11 mouse cellular contexts compared by ENCODE assay signal in the genomic region with DNA sequence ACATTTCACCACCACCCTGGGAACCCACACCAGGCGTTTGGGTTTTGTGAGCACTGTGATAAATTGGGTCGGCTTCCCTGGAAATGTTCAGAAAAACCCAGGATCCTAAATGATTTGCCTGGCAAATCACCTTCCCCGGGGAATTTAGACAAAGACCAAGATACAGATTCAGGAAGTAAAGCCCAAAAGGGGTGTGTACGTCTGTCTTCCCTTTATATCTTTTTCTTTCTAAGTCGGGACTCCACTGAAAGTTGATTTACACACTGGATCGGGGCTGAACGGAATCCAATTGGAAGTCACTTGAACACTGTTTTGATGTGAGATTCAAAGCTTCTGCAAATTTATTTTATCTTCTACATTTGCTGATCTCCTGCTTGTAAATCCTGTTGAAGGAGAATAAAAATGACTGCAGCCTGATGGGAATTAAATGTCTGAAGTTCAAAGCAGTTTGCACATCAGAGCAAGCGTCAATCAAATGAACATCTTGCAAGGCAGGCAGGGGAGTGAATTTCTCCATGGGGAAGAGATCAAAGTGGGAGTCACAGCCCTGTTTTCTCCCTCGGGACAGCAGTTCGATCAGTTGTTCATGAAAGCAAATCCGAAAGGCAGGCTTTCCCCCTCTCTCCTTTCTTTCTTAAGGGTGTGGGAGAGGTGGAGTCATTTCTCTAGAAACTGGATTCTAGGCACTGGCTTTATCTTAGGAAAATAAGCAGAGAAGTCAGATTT.
DNase-seq lines count a peak whose midpoint lies in the region; ATAC-seq lines count a peak whose summit lies in the region.
"Had no signal": no experiment of that assay in that cellular context is flagged by ENCODE, and none has a peak within 500 bp of the region (broad histone marks: within the 10 kb centered on the region; RNA-seq: fewer than 3 reads in every experiment).

No protein-coding gene starts in this region.

- ATAC-seq in forebrain, embryonic 16.5 days: no peak
- ATAC-seq in granulocyte monocyte progenitor cell, adult 5-6 weeks (replicated peaks; ENCODE audit: poor library complexity, severe bottlenecking): no peak
- ATAC-seq: Patski had no signal

- no peaks in the 10 kb centered on the region for H3K9me3 ChIP-seq in heart, embryonic 10.5 days
- H3K9me3 ChIP-seq in forebrain, embryonic 16.5 days (ENCODE audit: control insufficient read depth, low read length): no peaks in the 10 kb centered on the region
- no peaks in the 10 kb centered on the region for H3K9me3 ChIP-seq in midbrain, embryonic 10.5 days (replicated peaks)

- intact Hi-C loops in heart, postnatal 25 days (cut with DNase I): no loop called here
- intact Hi-C loops in left cerebral cortex, postnatal 25 days (cut with DNase I): no loop called here

- WGBS in heart, embryonic 10.5 days: 39% methylated on average over 11 of the region's 11 CpGs
- 15% methylated on average over 11 of the region's 11 CpGs for WGBS in forebrain, embryonic 16.5 days
- WGBS in midbrain, embryonic 10.5 days: 9% methylated on average over 11 of the region's 11 CpGs

- peak; percentile 25 for DNase-seq in heart, embryonic 10.5 days (ENCODE audit: low spot score)
- DNase-seq in heart, postnatal 25 days (ENCODE audit: low spot score): no peak
- peak; percentile 16 for DNase-seq in NIH3T3 (ENCODE audit: low read depth)
- DNase-seq in midbrain, embryonic 10.5 days (ENCODE audit: low spot score): peak; percentile 47
- no peak for DNase-seq in ovary, postnatal 10 days (ENCODE audit: low spot score)
- no peak for DNase-seq in left cerebral cortex, postnatal 25 days (ENCODE audit: low spot score in 2 of 2)
- DNase-seq: gastrocnemius, adult 2 months; layer of hippocampus, postnatal 36 days had no signal

- H3K36me3 ChIP-seq in heart, embryonic 10.5 days: no peaks in the 10 kb centered on the region
- no peaks in the 10 kb centered on the region for H3K36me3 ChIP-seq in forebrain, embryonic 16.5 days (ENCODE audit: control insufficient read depth, insufficient read depth)
- H3K36me3 ChIP-seq in midbrain, embryonic 10.5 days: peaks cover 6% of the 10 kb centered on the region; the same call in 1 of the 2 replicates

- no peak overlapping the region for H3K4me3 ChIP-seq in heart, embryonic 10.5 days
- no peak overlapping the region for H3K4me3 ChIP-seq in forebrain, embryonic 16.5 days (replicated peaks; ENCODE audit: low read length)
- peak overlapping the region; percentile 21; the same call in 1 of the 2 replicates for H3K4me3 ChIP-seq in midbrain, embryonic 10.5 days
- H3K4me3 ChIP-seq: gastrocnemius, adult 2 months had no signal

- H3K27ac ChIP-seq in heart, embryonic 10.5 days: no peak overlapping the region
- no peak overlapping the region for H3K27ac ChIP-seq in forebrain, embryonic 16.5 days (ENCODE audit: low read length)
- peak overlapping the region; percentile 82 for H3K27ac ChIP-seq in midbrain, embryonic 10.5 days (replicated peaks)
- H3K27ac ChIP-seq: gastrocnemius, adult 2 months had no signal

- H3K4me1 ChIP-seq in heart, embryonic 10.5 days: peaks cover 49% of the 10 kb centered on the region
- peaks cover 52% of the 10 kb centered on the region for H3K4me1 ChIP-seq in forebrain, embryonic 16.5 days (replicated peaks; ENCODE audit: control insufficient read depth, insufficient read depth, low read length)
- peaks cover 87% of the 10 kb centered on the region for H3K4me1 ChIP-seq in midbrain, embryonic 10.5 days

- H3K27me3 ChIP-seq in heart, embryonic 10.5 days (ENCODE audit: insufficient read depth, poor library complexity, severe bottlenecking): no peaks in the 10 kb centered on the region
- no peaks in the 10 kb centered on the region for H3K27me3 ChIP-seq in forebrain, embryonic 16.5 days (replicated peaks; ENCODE audit: control insufficient read depth, insufficient read depth, low read length)
- no peaks in the 10 kb centered on the region for H3K27me3 ChIP-seq in midbrain, embryonic 10.5 days (ENCODE audit: low read depth, poor library complexity, severe bottlenecking)
- H3K27me3 ChIP-seq: Patski had no signal

- H3K4me2 ChIP-seq in forebrain, embryonic 16.5 days (ENCODE audit: low read length): peak overlapping the region; percentile 16; the same call in 1 of the 2 replicates

- peak overlapping the region; percentile 26; the same call in 1 of the 2 replicates for H3K9ac ChIP-seq in forebrain, embryonic 16.5 days (replicated peaks; ENCODE audit: low read depth, low read length)

Comparison
In these comparisons a context has a peak if more than half of its experiments do, and no peak if none do; other contexts are left out.
1. DNase-seq: peak in heart, embryonic 10.5 days (single experiment), NIH3T3 (single experiment) and midbrain, embryonic 10.5 days (single experiment); none in heart, postnatal 25 days (single experiment), ovary, postnatal 10 days (single experiment) and left cerebral cortex, postnatal 25 days (0 of 2).